Mouse (Mus musculus) cerebellum, adult 9-11 months (tissue): ENCODE measurements around the gene Osbpl9.

ENCODE experiments used
- DNase-seq: peaks from one replicate; pipeline ENCODE4 v3.0.0; 2022

Osbpl9 gene

DNA sequence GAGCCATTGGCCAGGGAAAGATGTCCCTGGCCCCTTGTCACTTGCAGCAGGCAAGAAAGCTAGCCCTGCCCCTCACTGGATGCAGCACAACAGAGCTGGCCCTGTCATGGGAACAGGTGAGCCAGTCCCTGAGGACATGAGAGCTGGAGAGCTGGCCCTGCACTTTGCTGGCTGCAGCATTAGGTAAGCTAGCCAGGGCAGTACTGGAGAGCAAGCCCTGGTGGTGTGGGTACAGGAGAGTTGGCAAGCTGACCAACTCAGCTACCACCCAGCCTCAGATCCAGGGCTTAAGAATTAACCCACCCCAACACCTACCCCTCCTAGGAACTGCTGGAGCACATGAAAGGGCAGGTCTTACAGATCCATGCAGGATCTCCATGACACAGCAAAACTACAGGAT, 73.1 kb downstream of the Osbpl9 start:
- no peak for DNase-seq

DNA sequence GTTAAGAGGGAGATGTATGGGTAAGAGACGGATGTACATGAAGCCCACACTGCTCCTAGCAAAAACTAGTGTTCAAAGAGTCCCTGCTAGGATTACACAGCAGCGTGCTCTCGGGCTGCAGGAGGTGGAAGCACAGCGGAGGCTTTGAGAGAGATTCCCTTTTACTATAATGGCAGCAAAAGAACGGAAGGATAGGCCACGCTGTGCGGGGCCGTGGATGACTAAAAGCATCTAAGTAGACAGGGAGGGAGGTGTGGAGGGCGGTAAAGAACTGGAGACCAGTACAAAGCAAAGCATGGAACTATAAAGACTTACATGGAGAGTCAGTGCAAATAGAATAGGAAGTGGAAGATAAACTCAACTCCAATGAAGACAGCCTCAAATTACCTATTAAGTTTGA, 74.1 kb downstream of the Osbpl9 start:
- DNase-seq: no peak

DNA sequence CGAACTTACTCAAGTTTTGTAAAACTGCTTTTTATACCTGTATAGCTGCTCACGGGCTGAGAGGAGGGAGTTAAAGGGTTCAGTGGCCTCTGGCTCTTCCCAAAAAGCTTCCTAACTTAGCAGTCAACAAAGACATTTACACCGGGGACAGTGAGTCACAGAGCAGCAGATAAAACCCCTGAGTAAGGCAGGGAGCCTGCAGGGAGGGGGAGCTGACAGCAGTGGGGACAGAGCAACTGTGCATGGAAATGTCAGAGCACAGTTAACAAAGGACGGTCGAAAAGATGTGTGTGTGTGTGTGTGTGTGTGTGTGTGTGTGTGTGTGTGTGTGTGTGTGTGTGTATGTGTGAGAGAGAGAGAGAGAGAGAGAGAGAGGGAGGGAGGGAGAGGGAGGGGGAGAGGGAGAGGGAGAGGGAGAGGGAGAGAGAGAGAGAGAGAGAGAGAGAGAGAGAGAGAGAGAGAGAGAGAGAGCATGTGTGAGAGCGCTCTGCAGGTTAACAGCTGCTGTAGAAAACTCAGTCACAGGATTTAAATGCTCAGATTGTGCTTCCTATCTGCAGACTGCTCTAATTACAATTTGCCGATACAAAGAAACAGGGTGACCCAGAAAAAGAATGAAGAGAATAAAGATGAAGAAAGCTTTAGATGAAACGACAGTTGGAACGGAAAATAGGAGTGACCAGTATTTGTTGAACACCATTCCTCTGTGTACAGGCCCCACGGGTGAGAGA, 75.1 kb downstream of the Osbpl9 start:
- DNase-seq: no peak

DNA sequence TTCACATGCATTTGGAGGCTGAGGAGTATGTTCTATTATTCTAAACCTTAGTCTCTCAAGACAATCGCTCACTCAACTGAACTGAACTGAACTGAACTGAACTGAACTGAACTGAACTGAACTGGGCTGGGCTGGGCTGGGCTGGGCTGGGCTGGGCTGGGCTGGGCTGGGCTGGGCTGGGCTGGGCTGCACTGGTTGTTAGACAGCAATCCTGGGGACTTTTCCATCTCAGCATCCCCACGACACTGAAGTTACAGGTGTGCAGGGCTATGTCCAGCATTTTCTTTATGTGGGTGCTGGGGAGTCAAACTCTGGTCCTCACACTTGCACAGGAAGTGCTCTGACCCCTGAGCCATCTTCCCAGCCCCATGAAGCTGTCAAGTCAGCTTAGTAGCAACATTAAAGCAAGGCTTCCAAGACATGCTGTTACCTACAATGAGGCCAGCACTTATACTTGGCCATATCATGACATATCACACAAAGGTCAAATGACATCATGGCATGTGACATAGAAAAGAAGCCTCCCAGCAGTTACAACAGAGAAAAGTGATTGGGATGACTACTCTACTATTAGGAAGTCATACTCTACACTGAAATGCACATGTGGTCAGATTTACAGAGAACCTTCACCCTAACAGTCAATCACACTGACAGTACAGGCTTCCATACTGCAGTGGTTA, 76.2 kb downstream of the Osbpl9 start:
- no peak for DNase-seq

- DNase-seq: no peak
Observed at GRCm38 (mm10) chr4:109122830-109123555, 79.1 kb downstream of the Osbpl9 start.

GRCm38 (mm10) chr4:109120735-109121134, 81.3 kb downstream of the Osbpl9 start:
- no peak for DNase-seq

DNA sequence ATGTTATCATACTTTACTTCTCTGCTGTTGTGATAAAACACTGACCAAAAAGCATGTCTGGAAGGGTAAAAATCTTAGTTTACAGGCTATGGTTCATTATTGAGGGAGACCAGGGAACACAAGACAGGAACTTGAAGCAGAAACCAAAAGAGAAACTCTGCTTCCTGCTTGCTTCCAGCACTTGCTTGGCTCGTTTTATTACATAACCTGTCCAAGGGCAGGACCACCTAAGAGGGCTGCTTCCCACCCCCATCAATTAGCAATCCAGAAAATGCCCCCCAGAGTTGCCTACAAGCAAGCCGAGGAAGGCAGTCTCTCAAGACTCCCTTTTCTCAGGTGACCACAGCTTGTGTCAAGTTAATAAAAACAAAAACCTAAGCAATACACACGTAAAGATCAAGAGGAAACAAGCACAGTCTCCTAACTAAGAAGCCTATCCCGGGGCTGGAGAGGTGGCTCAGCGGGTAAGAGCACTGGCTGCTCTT, 82.4 kb downstream of the Osbpl9 start:
- no peak for DNase-seq

DNA sequence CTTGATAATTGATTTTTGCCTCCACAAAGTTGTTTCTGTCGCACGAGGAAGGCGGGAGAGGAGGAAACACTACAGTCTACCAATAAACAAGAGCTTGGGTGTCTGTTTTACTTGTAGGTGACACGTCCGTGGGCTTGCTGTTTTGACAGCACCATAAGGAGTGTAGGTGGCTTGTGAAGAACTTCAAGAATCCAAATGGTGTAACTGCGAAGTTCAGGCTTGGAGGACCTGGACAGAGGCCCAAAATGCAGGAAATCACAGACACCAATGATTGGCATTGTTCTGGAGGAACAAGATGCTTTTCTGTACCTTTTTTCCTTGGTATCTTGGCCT, 83.8 kb downstream of the Osbpl9 start:
- DNase-seq: no peak

- peak; percentile 95 for DNase-seq
Observed at GRCm38 (mm10) chr4:109117596-109118326, 84.3 kb downstream of the Osbpl9 start.

DNA sequence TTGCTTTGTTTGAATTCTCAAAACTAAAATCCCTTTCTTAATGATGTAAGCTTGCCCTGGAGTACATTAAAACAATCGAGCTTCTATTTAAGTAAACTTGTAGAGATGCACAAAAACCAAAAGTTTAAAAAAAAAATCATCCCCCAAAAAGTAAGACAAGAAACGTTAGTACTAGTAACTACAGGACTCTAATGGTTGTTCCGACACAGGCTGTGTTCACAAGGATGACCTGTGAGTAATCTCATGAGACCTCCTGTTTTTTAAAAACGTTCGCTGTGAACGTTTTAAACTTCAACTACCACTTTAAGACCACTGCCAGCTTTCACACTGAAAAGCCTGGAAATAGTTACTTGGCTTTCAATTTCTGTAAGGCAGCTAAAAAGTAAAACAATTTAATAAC, 85.1 kb downstream of the Osbpl9 start:
- no peak for DNase-seq

DNA sequence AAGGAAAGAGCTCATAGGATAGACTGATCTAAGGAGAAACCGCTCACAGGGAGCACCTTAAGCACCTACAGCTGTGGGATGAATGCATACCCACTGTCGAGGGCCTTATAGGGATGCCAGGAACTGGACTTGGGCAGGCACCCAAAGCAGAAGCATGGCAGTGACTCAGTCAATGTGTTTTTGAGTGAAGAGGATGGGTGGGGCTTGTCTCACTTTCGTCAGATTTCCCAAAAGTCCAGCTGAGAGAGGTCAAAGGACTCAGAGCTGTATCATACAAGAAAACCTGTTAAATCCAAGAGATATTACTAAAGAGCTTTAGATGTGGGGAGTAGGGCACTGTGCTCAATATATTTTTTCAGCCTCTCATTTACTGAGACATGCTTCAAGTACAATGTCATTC, 85.6 kb downstream of the Osbpl9 start:
- no peak for DNase-seq

- DNase-seq: no peak
Observed at GRCm38 (mm10) chr4:109115742-109116141, 86.3 kb downstream of the Osbpl9 start.

- no peak for DNase-seq
Observed at GRCm38 (mm10) chr4:109114308-109114707, 87.8 kb downstream of the Osbpl9 start.

GRCm38 (mm10) chr4:109112915-109113505, 89.1 kb downstream of the Osbpl9 start:
- no peak for DNase-seq

DNA sequence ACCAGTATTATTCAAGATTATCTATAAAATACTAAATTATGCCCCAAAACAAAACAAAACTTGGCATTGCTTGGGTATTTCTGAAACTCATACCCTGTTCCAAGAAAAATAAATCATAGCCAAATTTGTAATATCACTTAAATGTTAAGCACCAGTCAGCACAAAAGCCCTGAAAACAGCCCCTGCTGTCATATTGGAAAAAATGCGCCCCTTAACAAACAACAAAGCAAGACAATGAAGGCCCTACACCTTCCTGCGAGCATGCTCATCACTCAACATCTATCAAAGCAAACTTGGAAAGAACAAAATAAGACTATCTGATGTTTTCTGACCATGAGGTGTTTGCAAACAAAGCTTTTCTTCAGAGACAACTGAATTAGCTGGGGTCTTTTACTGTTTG, 91.1 kb downstream of the Osbpl9 start:
- DNase-seq: no peak

GRCm38 (mm10) chr4:109109686-109110085, 92.4 kb downstream of the Osbpl9 start:
- no peak for DNase-seq

- DNase-seq: no peak
Observed at GRCm38 (mm10) chr4:109109012-109109411, 93.1 kb downstream of the Osbpl9 start.

- no peak for DNase-seq
Observed at GRCm38 (mm10) chr4:109106594-109106993, 95.5 kb downstream of the Osbpl9 start.

DNA sequence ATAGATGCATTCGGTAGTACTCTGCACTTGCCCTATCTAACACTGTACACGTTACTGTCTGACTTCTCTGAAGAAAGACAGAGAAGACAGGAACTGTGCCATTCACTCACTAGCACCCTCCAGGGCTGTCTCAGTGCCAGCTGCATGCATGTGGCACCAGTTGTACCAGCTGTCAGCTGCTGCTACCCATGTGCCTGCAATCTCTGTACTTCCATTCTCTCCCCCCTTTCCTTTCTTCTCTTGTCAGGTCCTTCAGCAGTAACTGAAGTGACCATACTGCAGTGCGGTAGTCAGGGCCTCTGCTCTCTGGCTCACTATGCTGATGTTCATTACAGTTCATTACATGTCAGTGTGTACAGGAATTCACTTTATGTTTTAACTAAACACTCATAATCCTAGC, 96.0 kb downstream of the Osbpl9 start:
- no peak for DNase-seq

DNA sequence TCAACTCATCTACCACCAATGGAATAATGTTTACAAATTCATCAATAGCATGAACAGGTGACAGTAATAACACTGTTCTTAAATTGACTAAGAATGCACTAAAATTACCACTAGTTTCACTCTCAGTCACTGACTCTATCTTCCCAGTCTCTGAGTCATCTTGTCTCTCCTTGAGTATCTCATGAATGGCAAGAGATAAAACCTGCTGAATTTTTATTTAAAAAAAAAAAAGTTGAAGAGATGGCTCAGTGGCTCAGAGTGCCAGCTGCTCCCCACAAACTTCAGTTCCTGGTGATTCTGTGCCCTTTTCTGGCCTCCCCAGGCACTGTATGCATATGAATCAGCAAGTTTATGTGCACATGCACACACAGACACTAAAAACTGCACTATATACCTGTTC, 96.8 kb downstream of the Osbpl9 start:
- DNase-seq: no peak

DNA sequence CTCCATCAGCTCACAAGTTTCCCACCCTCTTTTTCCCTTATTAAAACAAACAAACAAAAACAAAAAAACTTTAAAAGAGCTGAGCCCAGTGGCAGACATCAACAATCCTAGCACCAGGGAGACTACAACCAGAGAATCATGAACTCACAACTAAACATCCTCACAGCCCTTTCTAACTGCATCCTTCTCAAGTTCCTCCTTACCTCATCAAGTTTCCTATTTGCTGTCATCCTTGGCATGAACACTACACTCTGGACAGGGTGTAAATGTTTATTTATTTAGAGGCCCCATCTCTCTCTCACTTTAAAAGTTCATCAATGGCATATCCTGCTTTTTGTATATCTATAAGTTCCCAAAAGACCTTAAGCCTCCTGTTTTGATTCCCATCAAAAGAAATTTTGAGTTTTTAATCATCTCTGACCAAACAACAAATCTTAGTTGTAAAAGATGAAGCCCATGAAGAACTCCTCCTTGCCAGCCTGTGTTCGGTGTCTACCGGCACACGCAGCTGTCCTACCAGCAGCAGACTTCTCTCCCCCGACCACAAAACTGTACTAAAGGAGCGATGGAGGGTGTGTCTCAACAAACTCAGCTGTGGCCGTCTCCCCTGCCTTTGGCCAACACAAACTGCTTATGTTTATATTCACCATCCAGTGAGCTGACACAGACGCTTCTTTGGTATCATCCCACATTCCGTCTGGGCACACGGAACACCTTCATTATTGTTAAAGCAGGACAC, 98.8 kb downstream of the Osbpl9 start:
- no peak for DNase-seq

DNA sequence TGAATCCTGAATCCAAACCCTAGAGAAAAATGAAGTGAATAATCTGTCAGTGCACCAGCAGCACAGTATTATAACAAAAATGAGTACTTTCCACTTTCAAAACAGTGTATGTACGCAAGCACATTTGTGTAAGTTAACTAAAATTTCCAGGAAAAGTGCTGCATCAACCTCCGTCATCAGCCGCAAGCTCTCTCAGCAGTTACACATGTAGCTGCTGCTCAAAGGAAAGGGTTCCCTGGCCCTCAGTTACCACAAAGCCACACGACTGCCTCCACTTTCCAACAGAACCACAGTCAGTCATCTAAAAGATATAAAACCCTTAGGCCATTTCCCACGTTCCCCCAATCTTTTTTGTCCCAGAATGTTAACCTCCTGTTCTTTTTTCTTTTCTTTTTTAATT, 99.5 kb downstream of the Osbpl9 start:
- no peak for DNase-seq
